Mouse (Mus musculus) midbrain, embryonic 10.5 days (tissue): ENCODE measurements at regions not wholly inside any gene's neighbourhood (a gene's known extent, or its start where the extent isn't known, plus 50 kb on each side); places are given as distances from the start of the nearest gene placed in this dataset.
"Not testable (repeated sequence)": the region's sequence is repeated elsewhere in the genome, so short reads cannot be mapped to it uniquely, and the experiment has no call there.

Source experiments
- DNase-seq: peaks from one replicate; pipeline ENCODE4 v3.0.0-alpha.2; 2017; ENCODE audit warnings: low spot score
- H3K27ac ChIP-seq: fragments of 300-500 bp; sonication (generic); replicated peaks from 2 replicates; pipeline ENCODE4 v1.5.1; 2016; ENCODE audit warnings: mild to moderate bottlenecking
- H3K27me3 ChIP-seq: fragments of 300-500 bp; sonication (generic); 2 replicates; pipeline ENCODE4 v1.6.1; 2016; ENCODE audit warnings: low read depth, mild to moderate bottlenecking; ENCODE audit not compliant: poor library complexity, severe bottlenecking
- H3K36me3 ChIP-seq: fragments of 300-500 bp; sonication (generic); 2 replicates; pipeline ENCODE4 v1.6.1; 2016; ENCODE audit warnings: mild to moderate bottlenecking, moderate library complexity
- H3K4me1 ChIP-seq: fragments of 300-500 bp; sonication (generic); 2 replicates; pipeline ENCODE4 v1.6.1; 2016
- H3K4me3 ChIP-seq: fragments of 300-500 bp; sonication (generic); 2 replicates; pipeline ENCODE4 v1.5.1; 2016; ENCODE audit warnings: mild to moderate bottlenecking, moderate library complexity
- H3K9me3 ChIP-seq: fragments of 300-500 bp; sonication (generic); replicated peaks from 2 replicates; pipeline ENCODE4 v1.6.1; 2016; ENCODE audit warnings: mild to moderate bottlenecking
- WGBS: fragments of 180-500 bp; shearing (Covaris S2); methylation state at CpG from one replicate; pipeline ENCODE4 v1.1.7; 2016; 5-methylcytosine and 5-hydroxymethylcytosine counted together

DNA sequence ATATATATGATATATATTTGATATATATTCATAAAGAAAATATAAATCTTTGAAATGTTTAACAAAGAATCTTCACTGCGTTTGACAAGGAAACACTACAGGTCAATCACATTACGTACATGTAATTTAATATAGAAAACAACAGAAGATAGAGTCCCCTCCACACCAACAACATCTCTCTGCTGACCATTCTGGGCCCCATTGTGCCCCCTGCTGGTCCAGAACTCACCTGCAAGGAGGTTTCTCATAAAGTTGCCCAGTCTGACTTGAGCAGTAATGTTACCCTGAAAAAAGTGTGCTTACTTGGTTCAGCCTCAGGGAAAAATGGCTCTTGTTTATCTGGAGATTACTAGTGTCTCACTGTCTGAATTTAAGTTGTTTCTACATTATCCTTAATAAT lies 901.1 kb upstream of the Zfp386 start:
- peaks cover 16% of the 10 kb centered on the region for H3K9me3 ChIP-seq
- not testable (repeated sequence) for H3K4me3 ChIP-seq, H3K27me3 ChIP-seq, H3K27ac ChIP-seq, DNase-seq, H3K36me3 ChIP-seq, H3K4me1 ChIP-seq
- WGBS = 81% methylated on average over 2 of the region's 2 CpGs

DNA sequence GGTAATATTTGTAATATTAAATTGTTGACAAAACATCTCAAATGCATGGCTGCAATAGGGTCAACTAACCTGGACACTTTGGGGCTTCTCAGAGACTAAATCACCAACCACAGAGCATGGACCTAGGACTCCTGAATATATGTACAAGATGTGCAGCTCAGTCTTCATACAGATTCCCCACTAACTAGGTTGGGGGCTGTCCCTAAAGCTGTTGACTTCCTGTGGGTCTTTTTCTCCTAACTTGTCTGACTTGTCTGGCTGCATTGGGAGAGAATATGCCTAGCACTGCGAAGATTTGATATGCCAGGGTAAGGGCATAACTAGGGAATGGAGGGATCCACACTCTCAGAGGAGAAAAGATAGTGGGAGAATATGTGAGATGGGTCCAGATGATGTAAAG lies 895.6 kb upstream of the Zfp386 start:
- DNase-seq, H3K27ac ChIP-seq, H3K27me3 ChIP-seq, H3K4me1 ChIP-seq, H3K4me3 ChIP-seq, H3K36me3 ChIP-seq: not testable (repeated sequence)
- WGBS = 58% methylated on average over 1 of the region's 1 CpGs
- peaks cover 26% of the 10 kb centered on the region for H3K9me3 ChIP-seq

DNA sequence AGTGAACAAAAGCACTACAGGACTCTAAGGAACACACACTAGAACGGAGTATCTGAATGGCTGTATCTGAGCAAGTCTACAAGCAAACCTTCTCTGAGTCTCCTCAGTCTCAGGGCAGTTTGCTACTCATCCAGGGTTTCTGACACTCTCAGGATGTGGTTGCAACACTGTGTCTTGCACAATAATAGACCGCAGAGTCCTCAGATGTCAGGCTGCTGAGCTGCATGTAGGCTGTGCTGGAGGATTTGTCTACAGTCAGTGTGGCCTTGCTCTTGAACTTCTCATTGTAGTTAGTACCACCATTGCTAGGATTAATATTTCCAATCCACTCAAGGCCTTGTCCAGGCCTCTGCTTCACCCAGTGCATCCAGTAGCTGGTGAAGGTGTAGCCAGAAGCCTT lies 889.3 kb upstream of the Zfp386 start:
- H3K27me3 ChIP-seq, H3K27ac ChIP-seq, DNase-seq, H3K4me3 ChIP-seq, H3K36me3 ChIP-seq, H3K9me3 ChIP-seq, H3K4me1 ChIP-seq: not testable (repeated sequence)
- WGBS = 73% methylated on average over 2 of the region's 2 CpGs

DNA sequence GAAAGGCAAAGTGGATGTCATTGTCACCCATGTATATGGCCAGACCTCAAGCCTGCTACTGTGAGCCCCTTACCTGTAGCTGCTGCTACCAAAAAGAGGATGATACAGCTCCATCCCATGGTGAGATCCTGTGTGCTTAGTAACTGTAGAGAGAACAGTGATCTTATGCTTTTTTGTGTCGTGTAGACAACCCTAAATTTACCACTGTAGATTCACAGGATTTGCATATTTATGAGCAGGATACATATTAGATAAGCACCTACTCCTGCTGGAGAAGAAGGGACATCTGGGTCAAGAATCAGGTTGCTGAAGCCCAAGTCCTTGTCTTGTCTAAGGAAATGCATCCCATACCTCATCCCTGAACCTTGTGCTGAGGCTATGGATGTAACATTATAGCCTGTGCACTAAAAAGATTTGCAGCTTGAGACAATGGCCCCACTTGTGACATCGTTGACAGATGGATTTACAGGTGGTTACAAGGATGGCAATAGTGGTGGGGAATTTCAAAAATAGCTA lies 888.7 kb upstream of the Zfp386 start:
- not testable (repeated sequence) for H3K4me1 ChIP-seq, H3K4me3 ChIP-seq, H3K27ac ChIP-seq, H3K36me3 ChIP-seq, DNase-seq, H3K27me3 ChIP-seq, H3K9me3 ChIP-seq
- WGBS = 55% methylated on average over 2 of the region's 2 CpGs

DNA sequence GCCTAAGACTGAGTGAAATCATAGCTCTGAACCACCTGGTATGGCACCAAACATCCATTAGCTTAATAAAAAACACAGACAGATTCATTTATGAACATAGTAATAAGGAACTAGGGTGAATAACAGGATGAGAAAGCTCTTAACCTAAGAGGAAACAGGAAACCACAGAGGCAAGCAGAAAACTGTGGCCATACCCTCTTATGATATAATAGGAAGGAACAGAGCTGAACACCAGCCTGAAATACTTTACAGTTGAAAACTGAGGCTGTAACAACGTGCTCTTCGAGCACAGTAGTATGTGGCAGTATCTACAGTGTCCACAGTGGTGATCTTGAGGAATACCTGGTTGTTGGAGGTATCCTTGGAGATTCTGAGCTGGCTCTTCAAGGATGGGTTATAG lies 882.0 kb upstream of the Zfp386 start:
- H3K36me3 ChIP-seq, H3K27me3 ChIP-seq, H3K4me3 ChIP-seq, H3K4me1 ChIP-seq, H3K27ac ChIP-seq, H3K9me3 ChIP-seq, DNase-seq: not testable (repeated sequence)
- WGBS = 46% methylated on average over 2 of the region's 2 CpGs

DNA sequence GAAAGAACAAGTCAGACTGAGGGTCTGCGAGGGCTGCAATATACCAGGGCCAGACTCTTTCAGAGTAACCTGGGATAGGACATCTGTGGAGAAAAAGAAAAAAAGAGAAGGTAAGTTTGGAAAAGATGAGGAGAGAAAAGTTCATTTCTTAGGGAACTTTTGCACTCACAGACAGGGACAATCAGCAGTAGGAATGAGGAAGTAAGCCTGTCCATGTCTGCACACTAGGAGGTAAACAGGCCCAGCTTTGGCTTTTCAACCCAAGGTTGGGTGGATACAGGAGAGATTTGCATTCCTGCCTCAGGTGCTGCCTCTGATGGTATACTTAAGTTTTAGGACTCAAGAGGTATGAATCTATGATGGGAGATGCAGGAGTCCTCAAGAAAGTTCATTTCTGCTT lies 881.5 kb upstream of the Zfp386 start:
- not testable (repeated sequence) for H3K27me3 ChIP-seq, H3K4me3 ChIP-seq, H3K9me3 ChIP-seq, DNase-seq, H3K4me1 ChIP-seq, H3K36me3 ChIP-seq, H3K27ac ChIP-seq
- WGBS = 73% methylated on average over 1 of the region's 1 CpGs

DNA sequence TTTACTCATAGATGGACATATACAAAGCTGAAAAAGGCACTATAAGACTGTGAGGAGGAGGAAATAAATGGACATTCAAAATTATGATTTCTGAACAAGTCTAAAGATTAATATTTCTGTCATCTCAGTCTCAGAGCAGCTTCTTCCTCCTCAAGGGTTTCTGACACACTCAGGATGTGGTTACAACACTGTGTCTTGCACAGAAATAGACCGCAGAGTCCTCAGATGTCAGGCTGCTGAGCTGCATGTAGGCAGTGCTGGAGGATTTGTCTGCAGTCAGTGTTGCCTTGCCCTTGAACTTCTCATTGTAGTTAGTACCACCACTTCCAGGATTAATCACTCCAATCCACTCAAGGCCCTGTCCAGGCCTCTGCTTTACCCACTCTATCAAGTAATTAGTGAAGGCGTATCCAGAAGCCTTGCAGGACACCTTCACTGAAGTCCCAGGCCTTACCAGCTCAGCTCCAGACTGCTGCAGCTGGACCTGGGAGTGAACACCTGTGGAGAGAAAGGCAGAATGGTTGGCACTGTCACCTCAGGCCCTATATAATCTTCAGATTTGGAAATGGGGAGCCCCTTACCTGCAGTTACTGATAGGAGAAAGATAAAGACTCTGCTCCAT lies 853.9 kb upstream of the Zfp386 start:
- H3K9me3 ChIP-seq = peaks cover 38% of the 10 kb centered on the region
- H3K36me3 ChIP-seq = no peaks in the 10 kb centered on the region
- no peak overlapping the region for H3K27ac ChIP-seq
- H3K27me3 ChIP-seq = no peaks in the 10 kb centered on the region
- DNase-seq = no peak
- 94% methylated on average over 2 of the region's 2 CpGs for WGBS
- no peak overlapping the region for H3K4me3 ChIP-seq
- H3K4me1 ChIP-seq = no peaks in the 10 kb centered on the region

DNA sequence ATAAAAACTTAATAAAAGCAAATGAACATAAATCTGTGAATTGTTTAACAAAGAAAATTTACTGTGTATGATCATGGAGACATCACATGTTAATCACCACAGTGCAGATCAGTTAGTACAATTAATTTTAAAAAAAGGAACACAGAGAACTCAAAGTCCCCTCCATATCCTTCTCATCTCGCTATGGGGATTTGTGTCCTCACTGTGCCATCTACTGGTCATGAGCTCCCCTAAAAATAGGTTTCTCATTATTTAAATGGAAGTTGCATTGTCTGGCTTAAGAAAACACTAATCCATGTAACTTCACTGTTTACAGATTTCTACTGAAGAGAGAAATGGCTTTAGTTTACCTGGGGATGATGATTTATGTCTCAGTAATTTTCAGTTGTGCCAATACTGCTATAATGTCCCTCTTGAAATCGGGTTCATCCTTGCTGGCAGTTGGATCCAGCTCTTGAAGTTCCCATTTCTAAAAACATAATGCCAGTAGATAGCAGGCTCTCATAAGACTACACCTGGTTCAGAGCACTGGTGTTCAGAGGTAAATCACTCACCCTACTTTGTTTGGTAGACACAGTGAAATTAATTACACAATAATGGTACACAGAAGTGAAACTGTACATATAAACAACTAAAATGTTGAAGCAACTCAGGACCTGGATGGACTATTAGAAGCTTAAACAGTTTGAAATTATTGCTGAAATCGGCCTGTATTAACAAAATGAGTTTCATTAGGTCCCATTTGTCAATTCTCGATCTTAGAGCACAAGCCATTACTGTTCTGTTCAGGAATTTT lies 850.0 kb upstream of the Zfp386 start:
- no peak overlapping the region for H3K27ac ChIP-seq
- no peaks in the 10 kb centered on the region for H3K36me3 ChIP-seq
- H3K9me3 ChIP-seq = peaks cover 36% of the 10 kb centered on the region
- DNase-seq = no peak
- H3K27me3 ChIP-seq = no peaks in the 10 kb centered on the region
- 81% methylated on average over 4 of the region's 4 CpGs for WGBS
- H3K4me1 ChIP-seq = no peaks in the 10 kb centered on the region
- no peak overlapping the region for H3K4me3 ChIP-seq

DNA sequence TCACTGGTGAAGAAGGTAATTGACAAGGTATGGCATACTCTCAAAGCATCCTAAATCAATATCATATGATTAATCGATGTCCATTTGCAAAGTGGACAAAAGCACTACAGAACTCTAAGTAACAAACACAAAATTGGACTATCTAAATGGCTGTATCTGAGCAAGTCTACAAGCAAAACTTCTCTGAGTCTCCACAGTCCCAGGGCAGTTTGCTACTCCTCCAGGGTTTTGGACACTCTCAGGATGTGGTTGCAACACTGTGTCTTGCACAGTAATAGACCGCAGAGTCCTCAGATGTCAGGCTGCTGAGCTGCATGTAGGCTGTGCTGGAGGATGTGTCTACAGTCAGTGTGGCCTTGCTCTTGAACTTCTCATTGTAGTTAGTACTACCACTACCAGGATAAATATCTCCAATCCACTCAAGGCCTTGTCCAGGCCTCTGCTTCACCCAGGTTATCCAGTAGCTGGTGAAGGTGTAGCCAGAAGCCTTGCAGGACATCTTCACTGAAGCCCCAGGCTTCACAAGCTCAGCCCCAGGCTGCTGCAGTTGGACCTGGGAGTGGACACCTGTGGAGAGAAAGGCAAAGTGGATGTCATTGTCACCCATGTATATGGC lies 839.6 kb upstream of the Zfp386 start:
- not testable (repeated sequence) for H3K9me3 ChIP-seq, H3K36me3 ChIP-seq, H3K27ac ChIP-seq, DNase-seq, H3K4me1 ChIP-seq, H3K4me3 ChIP-seq, H3K27me3 ChIP-seq
- WGBS = 96% methylated on average over 2 of the region's 2 CpGs

DNA sequence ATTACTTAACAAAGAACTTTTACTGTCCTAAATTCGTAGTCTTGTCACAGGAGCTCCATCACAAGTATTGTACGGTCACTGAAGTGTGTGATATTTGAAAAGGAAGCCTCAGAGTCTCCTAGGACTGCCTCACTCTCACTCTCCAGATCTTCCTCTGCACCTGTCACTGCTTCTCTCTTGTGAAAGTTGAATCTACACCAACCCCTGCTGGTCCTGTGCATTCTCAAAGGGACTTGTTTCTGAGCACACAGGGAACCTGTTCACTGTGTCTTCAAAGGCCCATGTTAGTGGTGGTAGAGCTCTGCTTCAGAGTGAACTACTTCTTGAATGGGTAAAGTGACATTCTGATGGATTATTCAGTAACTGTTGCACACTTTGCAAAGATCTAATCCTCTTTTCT lies 824.9 kb upstream of the Zfp386 start:
- Histone ChIP-seq H3K4me1 (no peaks in the 10 kb centered on the region), H3K4me3 (no peak overlapping the region)

DNA sequence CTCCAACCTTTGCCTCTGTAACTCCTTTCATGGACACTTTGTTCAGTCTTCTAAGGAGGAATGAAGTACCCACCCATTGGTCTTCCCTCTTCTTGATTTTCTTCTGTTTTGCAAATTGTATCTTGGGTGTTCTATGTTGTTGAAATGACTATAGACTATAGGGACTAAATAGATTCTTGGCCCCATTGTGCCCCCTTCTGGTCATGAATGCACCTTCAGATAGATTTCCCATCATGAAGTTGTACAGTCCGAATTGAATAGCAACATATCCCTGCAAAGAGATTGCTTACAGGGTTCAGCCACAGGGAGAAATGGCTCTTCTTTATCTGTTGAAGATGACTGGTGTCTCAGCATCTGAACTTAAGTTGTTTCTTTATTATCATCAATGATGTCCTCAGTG lies 817.6 kb upstream of the Zfp386 start:
- H3K27me3 ChIP-seq = no peaks in the 10 kb centered on the region
- WGBS = 74% methylated on average over 1 of the region's 1 CpGs
- no peak for DNase-seq
- no peaks in the 10 kb centered on the region for H3K36me3 ChIP-seq
- H3K9me3 ChIP-seq = peaks cover 32% of the 10 kb centered on the region
- H3K4me1 ChIP-seq = no peaks in the 10 kb centered on the region
- H3K27ac ChIP-seq = no peak overlapping the region
- H3K4me3 ChIP-seq = no peak overlapping the region

More for the DNA sequence above, 824.9 kb upstream of the Zfp386 start:
- no peaks in the 10 kb centered on the region for H3K36me3 ChIP-seq
- no peak overlapping the region for H3K27ac ChIP-seq
- H3K9me3 ChIP-seq = peaks cover 50% of the 10 kb centered on the region
- no peak for DNase-seq
- H3K27me3 ChIP-seq = no peaks in the 10 kb centered on the region
- 74% methylated on average over 2 of the region's 2 CpGs for WGBS

DNA sequence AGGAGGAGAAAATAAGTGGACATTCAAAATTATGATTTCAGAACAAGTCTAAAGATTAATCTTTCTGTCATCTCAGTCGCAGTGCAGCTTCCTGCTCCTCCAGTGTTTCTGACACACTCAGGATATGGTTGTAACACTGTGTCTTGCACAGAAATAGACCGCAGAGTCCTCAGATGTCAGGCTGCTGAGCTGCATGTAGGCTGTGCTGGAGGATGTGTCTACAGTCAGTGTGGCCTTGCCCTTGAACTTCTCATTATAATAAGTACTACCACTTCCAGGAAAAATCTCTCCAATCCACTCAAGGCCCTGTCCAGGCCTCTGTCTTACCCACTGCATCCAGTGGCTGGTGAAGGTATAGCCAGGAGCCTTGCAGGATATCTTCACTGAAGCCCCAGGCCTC lies 804.9 kb upstream of the Zfp386 start:
- not testable (repeated sequence) for H3K4me1 ChIP-seq, H3K27me3 ChIP-seq, H3K27ac ChIP-seq, H3K4me3 ChIP-seq, H3K36me3 ChIP-seq, DNase-seq
- WGBS = 94% methylated on average over 2 of the region's 2 CpGs
- peaks cover 35% of the 10 kb centered on the region for H3K9me3 ChIP-seq

DNA sequence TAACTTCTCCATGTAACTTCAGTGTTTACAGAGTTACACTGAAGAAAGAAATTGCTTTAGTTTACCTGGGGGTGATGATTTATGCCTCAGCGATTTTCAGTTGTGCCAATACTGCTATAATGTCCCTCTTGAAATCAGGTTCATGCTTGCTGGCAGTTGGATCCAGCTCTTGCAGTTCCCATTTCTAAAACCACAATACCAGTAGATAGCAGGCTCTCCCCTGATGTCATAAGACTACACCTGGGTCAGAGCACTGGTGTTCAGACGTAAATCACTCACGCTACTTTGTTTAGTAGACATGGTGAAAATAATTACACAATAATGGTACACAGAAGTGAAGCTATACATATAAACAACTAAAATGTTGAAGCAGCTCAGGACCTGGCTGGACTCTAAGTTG lies 800.2 kb upstream of the Zfp386 start:
- H3K36me3 ChIP-seq, H3K27ac ChIP-seq: not testable (repeated sequence)
- WGBS = 93% methylated on average over 3 of the region's 3 CpGs

More for the DNA sequence above, 800.2 kb upstream of the Zfp386 start:
- H3K9me3 ChIP-seq = peaks cover 12% of the 10 kb centered on the region; the same call in 1 of the 2 replicates
- H3K4me3 ChIP-seq, H3K4me1 ChIP-seq, H3K27me3 ChIP-seq, DNase-seq: not testable (repeated sequence)
